Mouse (Mus musculus): ENCODE data around the gene E330034G19Rik.
"Not testable (repeated sequence)": the region's sequence is repeated elsewhere in the genome, so short reads cannot be mapped to it uniquely, and the experiment has no call there.

E330034G19Rik gene

DNA sequence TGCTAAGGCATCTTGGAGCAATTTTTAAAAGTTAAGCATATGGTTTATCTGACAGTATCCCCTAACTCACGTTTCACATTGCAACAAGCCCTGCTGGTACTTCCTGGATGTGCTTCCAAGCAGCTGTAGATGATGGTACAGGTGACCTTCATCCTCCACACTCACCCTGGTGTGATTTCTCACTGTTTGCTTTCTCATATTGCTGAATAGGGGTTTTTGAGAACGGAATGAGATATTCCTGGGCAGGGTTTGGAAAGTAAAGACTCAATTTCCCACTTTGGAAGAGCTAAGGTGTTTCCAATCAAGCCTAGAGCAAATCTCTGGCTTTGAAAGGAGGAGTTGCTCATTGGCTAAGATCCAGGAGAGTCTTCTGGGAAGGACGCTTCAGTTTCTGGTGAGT, at the start of gene E330034G19Rik:
E330034G19Rik (plus strand) TSS at position 301 of the 400 bp plus-strand sequence.
- DNase-seq = no peak

DNA sequence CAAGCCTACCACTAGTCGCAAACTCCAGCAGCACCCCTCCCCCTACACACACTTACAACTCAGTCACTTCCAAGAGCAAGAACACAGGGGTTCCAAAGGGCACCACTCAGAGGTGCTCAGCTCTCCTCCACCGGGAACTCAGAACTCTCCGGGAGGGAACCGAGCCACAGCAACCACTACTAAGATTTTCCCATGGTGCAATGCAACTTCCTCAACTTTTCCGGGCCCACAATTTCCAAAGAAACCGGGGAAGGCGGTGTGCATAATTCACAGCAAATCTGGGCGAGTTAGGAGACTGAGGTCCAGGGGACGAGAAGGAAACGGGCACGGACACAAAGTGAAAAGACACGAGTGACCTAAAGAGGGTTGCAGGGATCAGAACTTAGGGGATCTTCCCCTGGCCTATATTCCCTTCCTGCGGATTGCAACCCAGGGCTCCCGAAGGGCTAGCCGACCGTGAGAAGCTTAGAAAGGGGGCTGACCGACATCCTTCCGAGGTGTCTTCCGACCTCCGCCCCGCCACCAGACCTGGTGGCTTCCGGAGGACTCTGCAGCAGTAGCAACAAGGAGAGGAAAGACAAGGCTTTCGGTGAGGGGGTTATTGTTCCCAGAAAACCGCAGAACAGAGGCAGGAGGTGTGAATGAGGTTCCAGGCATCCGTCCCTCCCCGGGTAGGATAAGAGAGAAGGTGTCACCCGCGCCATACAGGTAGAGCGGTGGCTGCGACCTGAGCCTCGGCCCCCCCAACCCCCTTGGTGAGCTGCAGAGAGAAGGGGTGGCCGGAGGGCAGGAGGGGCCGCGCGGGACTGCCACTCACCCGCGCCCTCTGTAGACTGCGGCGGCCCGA, 48.5 kb upstream of the E330034G19Rik start:
- DNase-seq = no peak

DNA sequence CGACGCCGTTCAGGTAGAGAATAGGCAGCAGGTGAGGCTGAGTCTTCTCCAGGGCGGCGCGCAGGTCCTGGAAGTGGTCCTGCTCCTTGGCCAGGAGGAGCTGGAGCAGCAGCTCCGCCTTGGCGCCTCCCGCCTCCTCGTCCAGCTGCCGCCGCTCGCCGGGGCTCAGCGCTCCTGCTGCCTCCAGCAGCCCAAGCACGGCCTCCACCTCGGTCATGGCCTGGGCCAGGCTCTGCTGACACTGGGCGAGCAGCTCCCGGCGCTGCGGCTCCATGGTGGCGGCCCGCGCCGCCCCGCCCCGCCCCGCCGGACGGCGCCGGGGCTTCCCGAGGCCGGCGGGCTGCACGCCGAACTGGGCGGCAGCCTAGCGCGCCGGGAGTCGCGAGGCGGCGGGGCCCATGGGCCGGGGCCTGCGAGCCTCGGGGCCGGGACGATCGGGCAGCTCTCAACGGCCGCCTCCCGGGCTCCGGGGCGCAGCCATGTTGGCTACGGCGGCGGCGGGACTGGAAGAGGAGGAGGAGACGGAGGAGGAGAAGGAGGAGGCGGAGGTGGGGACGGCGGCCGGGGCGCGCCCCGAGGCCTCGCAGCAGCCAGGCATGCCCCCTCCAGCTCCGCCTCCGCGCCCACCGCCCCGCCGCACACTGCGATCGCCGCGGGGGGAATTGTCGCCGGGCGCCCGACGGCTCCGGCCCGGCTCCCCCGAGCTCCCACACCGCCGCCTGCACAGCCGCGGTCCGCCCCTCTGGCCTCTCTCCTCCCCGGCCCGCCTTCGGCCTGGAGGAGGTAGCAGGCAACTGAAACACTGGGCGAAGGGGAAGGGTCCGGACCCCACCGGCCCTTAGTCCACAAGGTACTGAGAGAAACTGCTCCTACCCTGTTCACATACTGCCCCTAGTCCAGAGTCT, 47.6 kb upstream of the E330034G19Rik start, which contains the start of gene Dlg5:
Dlg5 (minus strand) TSS at position 744 of the 905 bp plus-strand sequence.
- DNase-seq = peak; percentile 49

DNA sequence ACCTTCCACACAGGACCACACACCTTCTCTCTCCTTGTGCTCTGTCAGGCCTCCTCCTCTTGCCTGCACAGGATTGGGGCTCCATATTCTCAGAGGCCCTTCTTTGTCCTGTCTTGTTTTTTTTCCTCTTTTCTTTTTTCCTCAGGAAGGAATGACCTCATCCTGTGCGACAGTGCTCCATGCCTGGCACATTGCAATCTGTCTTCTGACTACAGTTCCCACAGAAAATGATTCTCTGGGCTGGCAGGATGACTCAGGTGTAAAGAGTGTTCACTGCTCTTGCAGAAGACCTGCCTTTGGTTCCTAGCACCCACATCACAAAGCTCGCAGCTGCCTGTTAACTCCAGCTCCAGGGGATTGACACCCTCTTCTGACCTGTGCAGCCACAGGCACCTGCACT, 43.1 kb upstream of the E330034G19Rik start:
- DNase-seq = no peak

DNA sequence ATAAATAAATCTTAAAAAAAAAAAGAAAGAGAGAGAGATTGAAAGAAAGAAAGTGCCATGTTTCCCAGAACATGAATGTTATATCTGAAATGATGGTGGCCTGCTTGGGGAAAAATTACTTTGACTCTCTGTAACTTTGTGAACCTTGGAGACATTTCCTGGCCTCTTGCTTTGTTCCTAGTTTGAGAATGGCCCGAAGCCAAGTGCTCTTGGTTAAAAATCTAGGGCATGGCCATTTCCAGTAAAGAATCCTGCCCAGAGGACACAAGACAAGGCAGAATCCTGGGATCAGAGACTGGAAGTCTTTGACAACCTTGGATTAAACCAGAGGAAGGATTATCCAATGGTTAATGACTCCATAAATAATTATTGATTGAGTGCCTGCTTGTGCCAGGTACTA, 41.7 kb upstream of the E330034G19Rik start:
- no peak for DNase-seq

DNA sequence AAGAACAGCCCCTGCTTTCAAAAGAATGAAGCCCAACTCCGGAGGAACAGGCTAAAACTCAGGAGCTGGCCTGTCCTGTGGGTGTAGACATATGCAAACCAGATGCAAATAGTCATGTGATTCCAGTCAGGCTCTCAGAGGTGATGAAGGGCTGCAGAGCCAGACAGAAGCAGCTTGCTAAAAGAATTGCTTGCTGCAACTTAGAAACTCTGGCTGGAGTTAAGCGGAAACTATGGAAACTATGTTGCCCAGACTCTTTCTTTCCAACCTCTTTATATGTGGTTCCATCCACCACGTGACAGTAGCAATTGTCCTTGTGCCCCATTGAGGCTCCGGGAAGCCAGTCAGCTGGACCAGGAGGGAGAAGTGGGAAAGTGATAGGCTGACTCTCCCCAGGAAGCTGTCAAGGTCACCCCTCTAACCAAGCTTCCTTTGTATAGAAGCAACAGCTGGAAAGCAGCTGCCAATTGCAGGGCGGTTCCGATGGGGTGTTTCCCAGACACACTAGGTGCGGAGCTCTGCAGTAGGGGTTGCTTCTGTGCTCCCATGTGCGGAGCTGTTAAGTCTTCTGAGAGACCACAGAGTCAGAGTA, 39.3 kb upstream of the E330034G19Rik start:
- peak; percentile 24 for DNase-seq

DNA sequence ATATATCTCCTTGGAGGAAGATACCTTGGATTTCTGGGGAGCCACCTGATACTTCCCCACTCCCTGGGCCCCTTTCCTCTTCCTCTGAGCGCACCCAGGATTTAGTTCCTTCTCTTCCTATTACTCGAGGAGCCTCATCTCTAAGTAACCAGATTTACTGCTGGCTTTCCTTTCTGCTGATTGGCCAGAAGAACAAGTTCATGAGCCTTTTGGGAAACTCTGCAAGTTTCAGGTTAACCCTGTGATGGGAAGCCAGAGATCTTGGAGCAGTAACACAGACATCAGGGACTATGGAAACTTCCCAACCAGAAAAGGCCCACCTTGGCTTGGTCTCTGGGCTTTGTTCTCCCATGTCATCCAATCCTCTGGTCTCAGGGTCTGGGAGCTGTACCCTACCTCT, 37.1 kb upstream of the E330034G19Rik start:
- DNase-seq = no peak

DNA sequence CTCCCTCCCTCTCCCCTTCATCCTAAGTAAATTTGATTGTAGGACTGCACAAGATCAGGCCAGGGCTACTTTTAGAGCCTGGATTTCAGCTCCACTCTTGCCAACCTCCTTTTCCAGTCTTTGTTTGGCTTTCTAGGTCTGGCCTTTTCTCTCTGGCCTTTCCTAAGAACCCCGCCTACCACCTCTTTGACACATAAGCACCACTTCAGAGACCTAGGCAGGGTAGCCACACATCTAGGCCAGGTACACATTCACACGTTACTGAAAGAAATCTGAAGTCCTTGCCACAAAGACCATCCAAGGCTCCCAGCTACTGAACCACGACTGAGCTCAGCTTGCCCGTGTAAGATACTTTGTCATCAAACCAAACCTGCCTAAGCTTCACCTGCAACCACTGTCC, 32.6 kb upstream of the E330034G19Rik start:
- no peak for DNase-seq

DNA sequence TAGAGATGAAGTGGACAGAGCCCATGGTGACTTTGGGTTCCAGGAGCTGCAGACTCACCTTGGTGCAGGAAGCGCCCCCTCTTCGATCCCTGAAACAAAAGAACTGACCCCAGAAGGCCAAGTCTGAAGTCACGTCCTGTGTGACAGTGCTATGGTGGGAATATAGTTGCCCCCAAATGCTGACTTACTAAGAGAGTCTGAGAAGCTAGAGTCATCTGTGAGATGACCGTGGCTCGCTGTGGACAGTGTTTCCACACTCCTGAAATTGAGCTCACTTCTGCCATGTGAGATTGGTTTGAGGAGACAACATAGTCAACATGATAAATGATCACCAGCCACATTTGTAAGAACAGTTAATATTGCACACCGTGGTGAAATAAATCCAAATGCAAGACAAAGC, 30.6 kb upstream of the E330034G19Rik start:
- DNase-seq = no peak

DNA sequence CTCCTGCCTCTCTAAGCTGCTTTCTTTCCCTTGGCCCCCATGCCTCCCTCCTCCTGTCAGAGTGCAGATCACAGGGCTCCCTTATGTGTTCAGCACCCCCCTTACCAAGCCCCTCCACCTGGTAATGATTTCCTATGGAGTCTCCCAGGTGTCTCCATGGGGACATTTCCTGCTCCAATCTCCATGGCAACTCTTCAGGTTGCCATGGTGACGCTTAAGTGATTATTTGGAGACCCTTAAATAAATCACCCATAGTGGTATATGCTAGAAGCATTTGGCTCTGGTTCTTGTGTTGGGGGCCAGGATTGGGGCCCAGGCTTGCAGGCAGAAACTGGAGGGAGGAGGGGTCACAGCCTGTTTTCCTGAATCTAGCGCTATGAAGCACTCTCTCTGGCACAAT, 30.1 kb upstream of the E330034G19Rik start:
- DNase-seq = peak; percentile 13

DNA sequence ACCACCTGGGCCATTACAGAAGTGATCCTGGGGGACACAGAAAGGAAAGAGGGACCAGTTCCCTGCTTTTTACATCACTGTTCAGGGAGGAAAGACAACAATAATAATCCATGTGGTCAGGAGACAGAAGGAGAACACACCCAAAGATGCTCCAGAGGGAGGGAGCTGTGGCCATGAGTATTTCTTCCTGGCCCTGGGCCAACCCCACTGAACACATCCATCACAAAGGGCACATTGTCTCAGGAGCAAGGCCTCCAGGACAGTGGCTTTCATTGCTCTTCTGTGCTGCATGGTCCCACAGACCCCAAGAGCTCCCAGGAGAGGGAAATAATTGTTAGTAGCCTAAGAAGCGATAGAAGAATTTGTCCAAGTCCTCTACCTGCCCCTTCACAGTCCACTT, 23.4 kb upstream of the E330034G19Rik start:
- DNase-seq = no peak

DNA sequence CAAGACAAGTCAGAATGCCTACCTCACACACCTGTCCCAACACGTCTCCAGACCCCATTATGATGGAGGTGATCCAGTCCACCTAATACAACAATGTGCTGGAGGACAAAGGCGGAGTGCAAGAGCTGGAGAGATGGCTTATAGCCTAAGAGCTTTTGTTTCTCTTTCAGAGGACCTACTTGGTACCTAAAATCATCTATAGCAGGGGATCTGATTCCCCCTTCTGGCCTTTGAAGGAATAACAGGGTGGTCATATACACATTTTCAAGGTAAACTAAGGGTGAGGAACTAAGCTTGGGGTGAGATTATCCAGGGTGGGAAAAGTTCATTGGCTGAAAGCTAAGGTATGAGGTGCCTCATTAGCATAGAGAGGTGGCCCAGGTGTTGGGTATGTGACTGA, 19.4 kb upstream of the E330034G19Rik start:
- DNase-seq = no peak

DNA sequence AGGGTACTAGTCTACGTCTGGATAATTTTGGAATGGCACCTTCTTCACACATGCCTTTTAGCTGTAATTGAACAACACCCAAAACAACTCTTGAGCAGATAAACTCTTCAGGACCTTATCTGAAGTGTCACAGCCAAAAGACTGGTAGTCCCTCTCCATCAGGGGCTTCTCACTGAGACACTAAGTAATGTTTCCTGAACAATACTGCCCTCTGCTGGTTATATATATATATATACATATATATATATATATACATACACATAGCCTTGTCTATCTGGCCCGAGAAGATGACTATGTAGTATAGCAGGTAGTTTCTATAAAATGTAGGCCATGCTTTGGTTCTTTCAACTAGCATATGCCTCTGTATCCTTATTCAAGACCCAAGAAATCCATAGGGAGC, 17.5 kb upstream of the E330034G19Rik start:
- no peak for DNase-seq

DNA sequence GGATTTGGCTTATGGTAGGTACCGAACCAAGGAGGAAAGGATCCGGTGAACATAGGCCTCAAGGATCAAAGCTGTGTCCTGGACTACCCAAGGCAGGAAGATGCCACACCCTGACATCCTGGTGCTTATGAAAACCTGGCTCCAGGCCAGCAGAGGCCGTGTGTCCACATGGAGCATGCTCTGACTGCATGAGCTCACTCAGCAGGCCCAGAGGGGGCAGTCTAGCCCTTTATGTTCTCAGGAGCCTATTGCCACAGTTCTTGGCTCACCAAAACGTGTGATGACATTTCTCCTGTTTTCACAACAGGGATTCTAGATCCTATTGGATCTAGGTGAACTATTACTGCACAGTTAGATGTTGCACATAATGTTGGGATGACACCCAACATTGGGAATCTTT, 11.7 kb upstream of the E330034G19Rik start:
- DNase-seq = no peak

DNA sequence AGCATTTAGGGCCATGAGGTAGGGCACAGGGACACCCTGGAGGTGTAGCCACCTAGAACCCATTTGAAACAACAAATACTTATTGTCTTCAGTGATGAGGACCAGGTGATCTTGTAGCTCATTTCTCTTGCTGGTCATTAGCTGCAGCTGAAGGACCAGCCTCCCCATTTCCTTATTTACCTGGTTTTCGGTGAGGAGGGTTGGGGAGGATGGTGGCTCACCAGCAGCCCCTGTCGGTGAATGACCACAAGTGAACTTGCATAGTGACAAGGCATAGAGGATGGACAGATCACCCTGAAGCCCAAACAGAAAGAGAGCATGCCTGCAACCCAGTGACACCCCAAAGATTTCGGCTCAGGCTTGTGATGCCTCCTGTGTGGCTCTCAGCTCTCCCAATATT, 10.7 kb upstream of the E330034G19Rik start:
- no peak for DNase-seq

DNA sequence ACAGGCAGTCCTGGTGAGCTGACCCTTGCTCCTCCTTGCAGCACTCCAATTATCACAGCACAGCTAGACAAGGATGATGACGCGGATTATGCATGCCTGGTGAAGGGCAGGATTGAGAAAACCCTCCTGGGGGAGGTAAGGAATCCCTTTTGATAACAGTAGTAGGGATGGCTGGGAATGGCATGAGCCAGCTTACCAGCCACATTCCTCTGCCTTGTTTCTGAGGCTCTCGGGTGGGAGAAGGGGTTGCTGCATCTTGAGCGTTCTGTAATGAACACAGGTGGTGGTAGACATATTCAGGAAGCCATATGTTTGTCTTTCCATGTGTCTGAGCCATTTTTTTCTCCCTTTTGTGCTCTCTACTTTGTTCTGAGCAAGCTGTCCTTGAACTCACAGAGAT, 6.9 kb upstream of the E330034G19Rik start:
- DNase-seq = no peak

DNA sequence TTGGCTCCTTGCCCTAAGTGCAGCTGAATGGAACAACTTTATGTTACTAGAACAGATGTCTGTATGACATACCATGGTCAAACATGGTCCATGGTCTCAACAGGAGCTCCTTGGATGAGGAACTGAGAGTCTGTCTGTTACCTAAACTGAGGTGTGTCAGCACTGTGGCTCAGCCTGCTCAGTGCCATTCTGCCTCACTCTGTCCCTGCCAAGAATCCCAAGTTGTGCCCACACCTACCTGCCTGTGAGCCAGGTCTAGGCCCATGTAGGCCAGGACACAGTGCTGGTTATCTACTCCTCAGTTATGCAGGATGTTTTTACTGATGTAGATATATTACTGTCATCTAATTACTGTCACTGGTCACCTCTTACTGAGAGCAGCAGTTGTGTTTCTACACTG, 2.3 kb upstream of the E330034G19Rik start:
- DNase-seq = no peak

DNA sequence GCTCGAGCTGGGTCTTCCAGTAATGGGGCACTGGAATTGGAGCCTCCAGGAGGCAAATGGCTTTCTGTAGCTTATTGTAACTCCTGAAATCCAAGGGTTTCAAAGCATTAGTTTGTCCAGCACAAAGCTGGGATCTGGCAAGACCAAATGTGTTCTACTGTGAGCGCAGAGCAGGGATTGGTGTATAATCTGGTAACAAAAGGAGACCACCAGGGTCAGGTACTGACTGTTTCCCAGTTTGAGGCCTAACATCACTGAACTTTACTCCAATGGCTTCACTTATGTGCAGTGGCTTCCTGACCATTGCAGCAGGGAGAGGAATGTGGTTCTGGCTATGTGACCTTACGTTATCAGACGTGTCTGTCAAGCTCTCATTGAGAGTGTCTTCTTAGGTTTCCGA, 617 bp downstream of the E330034G19Rik start:
- no peak for DNase-seq

DNA sequence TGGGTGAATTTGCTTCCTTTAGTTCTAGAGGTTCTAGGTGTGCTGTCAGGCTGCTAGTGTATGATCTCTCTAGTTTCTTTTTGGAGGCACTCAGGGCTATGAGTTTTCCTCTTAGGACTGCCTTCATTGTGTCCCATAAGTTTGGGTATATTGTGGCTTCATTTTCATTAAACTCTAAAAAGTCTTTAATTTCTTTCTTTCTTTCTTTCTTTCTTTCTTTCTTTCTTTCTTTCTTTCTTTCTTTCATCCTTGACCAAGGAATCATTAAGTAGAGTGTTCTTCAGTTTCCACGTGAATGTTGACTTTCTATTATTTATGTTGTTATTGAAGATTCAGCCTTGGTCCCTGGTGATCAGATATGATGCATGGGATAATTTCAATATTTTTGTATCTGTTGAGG, 9.1 kb downstream of the E330034G19Rik start:
- not testable (repeated sequence) for DNase-seq

DNA sequence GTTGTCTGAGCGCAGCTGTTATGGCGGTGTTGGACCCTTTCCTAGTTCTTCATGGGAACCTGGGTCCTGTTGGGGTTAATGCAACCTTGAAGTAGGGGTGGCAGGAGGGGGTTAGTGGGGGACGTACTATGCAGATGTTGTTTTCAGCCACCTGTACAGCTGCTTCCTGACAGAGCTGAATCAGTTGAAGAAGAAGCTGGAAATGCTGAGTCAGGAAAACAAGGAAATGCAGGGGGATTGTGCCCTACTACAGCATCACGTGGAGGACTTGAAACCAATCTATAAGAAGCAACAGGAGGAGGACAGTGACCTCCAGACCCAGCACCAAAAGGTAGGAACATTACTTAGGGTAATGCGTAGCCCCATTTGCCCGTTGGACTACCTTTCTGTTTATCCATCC, 13.7 kb downstream of the E330034G19Rik start:
- DNase-seq = no peak

DNA sequence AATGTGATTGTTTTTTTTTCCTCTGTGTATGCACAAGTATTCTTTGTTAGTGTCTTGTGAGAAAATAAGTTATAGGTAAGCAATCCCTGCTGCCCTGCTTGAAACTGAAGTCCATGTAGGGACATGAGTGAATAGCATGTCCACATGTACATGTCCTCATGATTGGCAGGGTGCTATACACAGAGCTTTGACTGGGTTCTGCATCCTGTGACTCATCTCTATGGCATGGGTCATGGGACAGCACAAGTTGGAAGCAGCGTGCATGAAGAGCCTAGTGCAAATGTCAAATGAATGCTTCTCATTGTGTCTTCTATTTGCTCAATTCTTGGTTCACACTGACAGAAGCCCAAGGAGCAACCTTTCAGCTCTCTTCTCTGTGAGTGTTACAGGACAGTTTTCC, 14.1 kb downstream of the E330034G19Rik start:
- no peak for DNase-seq

DNA sequence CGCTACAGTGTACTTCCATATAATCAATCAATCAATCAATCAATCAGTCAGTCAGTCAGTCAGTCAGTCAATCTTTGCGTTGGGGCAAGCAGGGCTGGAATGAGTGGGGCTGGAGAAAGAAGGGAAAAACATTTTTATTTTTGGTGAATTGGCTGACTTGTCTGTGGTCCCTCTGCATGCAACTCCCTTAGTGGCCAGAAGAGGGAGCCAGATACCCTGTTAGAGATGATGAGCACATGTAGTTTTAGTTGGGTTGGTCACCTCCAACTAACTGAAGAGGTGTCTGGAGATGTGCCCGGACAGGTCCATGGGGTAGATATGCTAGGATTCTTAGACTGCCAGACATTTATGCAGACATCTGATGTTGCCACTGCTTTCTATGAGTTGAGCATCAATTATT, 18.1 kb downstream of the E330034G19Rik start:
- peak; percentile 63 for DNase-seq

DNA sequence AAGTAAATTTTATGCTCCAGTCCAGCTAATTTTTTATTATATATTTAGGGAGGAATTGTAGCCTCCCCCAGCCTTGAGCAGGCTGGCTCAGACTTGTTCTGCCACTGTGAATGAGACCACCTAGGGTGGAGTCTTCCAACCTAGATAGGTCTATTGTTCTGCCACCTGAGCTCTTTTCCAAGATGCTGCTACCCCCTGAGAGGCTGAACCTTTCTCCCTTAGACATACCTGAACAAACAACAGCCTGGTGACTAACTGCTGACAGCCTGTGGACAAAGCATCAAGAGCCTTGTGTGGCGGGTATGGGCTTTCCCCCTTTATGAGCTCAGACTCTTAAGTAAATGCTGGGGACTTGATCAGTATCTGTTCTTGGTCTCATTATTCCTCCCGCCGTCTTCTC, 54.0 kb downstream of the E330034G19Rik start:
- not testable (repeated sequence) for DNase-seq
